Mouse (Mus musculus) liver, adult (tissue): Measurements from ENCODE around the gene 4930550C14Rik.

Source experiments
- GATA4 ChIP-seq: IDR thresholded peaks from 2 replicates; pipeline ENCODE4 v1.6.1; 2014; ENCODE audit warnings: mild to moderate bottlenecking, low read length; ENCODE audit not compliant: insufficient replicate concordance

4930550C14Rik gene

DNA sequence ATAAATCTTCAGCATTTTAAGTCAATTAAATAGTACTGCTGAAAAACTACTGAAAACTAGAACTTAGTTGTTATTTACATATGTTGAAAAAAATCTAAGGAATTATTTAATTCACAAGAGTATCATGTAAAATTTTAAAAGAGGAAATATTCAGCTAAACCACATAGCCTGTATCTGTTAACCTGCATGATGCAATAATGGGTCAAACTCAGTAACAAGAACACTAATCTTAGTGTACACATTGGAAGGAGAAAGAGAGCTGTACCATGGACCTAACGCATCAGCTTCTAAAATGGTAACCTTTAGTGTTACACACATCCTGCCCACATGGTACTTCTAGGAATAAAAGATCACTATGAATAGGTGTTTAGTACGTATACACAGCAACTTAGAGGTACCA is 49.9 kb downstream of the 4930550C14Rik start:
- no peak for TF ChIP-seq GATA4

DNA sequence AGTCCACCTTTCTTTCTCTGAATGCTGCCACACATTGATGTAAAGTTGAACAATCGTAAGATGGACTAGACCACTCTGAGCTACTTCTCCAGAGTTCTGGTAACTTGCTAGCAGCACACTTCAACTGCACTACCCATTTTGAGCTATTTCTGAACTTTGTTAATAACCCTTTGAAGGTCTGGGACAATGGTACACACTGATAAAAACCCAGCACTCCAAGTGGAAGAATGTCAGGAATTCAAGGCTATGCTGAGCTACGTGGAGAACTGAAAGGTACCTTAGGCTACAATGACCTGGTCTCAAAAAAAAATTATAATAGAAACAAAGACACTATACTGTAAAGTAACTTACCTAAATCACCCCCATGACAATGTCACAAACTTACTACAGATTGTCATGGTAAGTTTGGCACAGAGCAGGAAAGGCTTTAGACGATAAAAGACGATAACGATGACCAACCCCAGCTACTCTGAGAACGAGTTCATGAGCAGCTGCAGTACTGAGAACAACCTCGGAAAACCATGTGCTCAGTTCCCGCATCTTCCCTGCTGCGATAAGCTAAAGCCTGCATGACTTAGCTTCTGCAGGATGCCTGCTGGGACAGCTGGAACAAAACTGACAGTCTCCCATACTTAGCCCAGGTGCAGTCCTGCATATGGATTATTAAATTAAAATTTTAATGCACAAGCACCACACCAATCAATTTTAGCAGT is 70.8 kb downstream of the 4930550C14Rik start:
- TF ChIP-seq GATA4 = no peak
